Mouse (Mus musculus) olfactory bulb, adult 2 months (tissue): Measurements from ENCODE around the gene Olfr20.

Source experiments
- CTCF ChIP-seq: fragments of 200-500 bp; IDR thresholded peaks from 2 replicates; pipeline ENCODE4 v1.5.1; 2012; ENCODE audit warnings: low read depth, mild to moderate bottlenecking, low read length, moderate library complexity; ENCODE audit not compliant: insufficient read depth
- POLR2A ChIP-seq: fragments of 200-500 bp; IDR thresholded peaks from 2 replicates; pipeline ENCODE4 v1.6.1; 2012; ENCODE audit warnings: mild to moderate bottlenecking, low read depth, low read length, moderate library complexity; ENCODE audit not compliant: insufficient read depth

GRCm38 (mm10) chr11:73327361-73327760, 23.2 kb upstream of the Olfr20 start:
- TF ChIP-seq CTCF, result no peak
- TF ChIP-seq POLR2A, result no peak
